Mouse (Mus musculus) embryonic facial prominence, embryonic 11.5 days (tissue): ENCODE results near the gene Cdc42bpa. TPM values are rescaled to one million over a fixed set of nuclear protein-coding genes. Genes with fewer than 3 reads are reported as not detected.

ENCODE experiments used
- ATAC-seq: fragments of 200-750 bp; cut with Nextera tagmentation; replicated peaks from 2 replicates; pipeline ENCODE4 v1.8.0; 2017; ENCODE audit warnings: low read depth; ENCODE audit not compliant: insufficient number of reproducible peaks, low FRiP score, low TSS enrichment
- DNase-seq: peaks from one replicate; pipeline ENCODE4 v3.0.0-alpha.2; 2015; ENCODE audit warnings: low spot score
- H3K27ac ChIP-seq: fragments of 300-500 bp; sonication (generic); replicated peaks from 2 replicates; pipeline ENCODE4 v1.5.1; 2014; ENCODE audit warnings: mild to moderate bottlenecking, low read depth, low read length, control low read depth
- H3K27me3 ChIP-seq: fragments of 300-500 bp; sonication (generic); 2 replicates; pipeline ENCODE4 v1.6.1; 2014; ENCODE audit warnings: mild to moderate bottlenecking, low read length, moderate library complexity, mixed read lengths; ENCODE audit not compliant: control insufficient read depth, insufficient read depth
- H3K36me3 ChIP-seq: fragments of 300-500 bp; sonication (generic); replicated peaks from 2 replicates; pipeline ENCODE4 v1.6.1; 2014; ENCODE audit warnings: low read depth, mild to moderate bottlenecking, low read length, moderate library complexity, mixed read lengths; ENCODE audit not compliant: control insufficient read depth, insufficient read depth
- H3K4me1 ChIP-seq: fragments of 300-500 bp; sonication (generic); 2 replicates; pipeline ENCODE4 v1.6.1; 2014; ENCODE audit warnings: low read length, mixed read lengths; ENCODE audit not compliant: control insufficient read depth, insufficient read depth
- H3K4me2 ChIP-seq: fragments of 300-500 bp; sonication (generic); 2 replicates; pipeline ENCODE4 v1.6.1; 2014; ENCODE audit warnings: low read depth, mild to moderate bottlenecking, control low read depth, low read length, moderate library complexity
- H3K4me3 ChIP-seq: fragments of 300-500 bp; sonication (generic); 2 replicates; pipeline ENCODE4 v1.5.1; 2014; ENCODE audit warnings: low read depth, low read length, control low read depth
- H3K9ac ChIP-seq: fragments of 300-500 bp; sonication (generic); replicated peaks from 2 replicates; pipeline ENCODE4 v1.6.1; 2014; ENCODE audit warnings: mild to moderate bottlenecking, control low read depth, low read length
- H3K9me3 ChIP-seq: fragments of 300-500 bp; sonication (generic); replicated peaks from 2 replicates; pipeline ENCODE4 v1.6.1; 2016; ENCODE audit warnings: mild to moderate bottlenecking, low read length, inconsistent platforms, mixed read lengths; ENCODE audit not compliant: control insufficient read depth
- WGBS: fragments of 180-500 bp; shearing (Covaris S2); extraction: QIAGEN DNeasy Blood & Tissue Kit; methylation state at CpG from one replicate; pipeline ENCODE4 v1.1.7; 2014; 5-methylcytosine and 5-hydroxymethylcytosine counted together
- polyA plus RNA-seq: library from polyadenylated mRNA; unstranded; fragments of >200 nt; fragmentation: Nextera tagmentation; extraction: Ambion mirVana; gene quantifications from 2 replicates; pipeline ENCODE4 v1.2.1, GENCODE M21; 2014

Cdc42bpa gene
- polyA plus RNA-seq, 1 experiment from 2014 or later, result 13.8 TPM

- no peak overlapping the region for H3K27ac ChIP-seq
- no peak overlapping the region for H3K4me2 ChIP-seq
- H3K4me3 ChIP-seq, result no peak overlapping the region
- H3K36me3 ChIP-seq, result no peaks in the 10 kb centered on the region
- H3K9ac ChIP-seq, result no peak overlapping the region
- DNase-seq (no peak), ATAC-seq (no peak)
- no peaks in the 10 kb centered on the region for H3K9me3 ChIP-seq
- WGBS, result 93% methylated on average over 2 of the region's 2 CpGs
- H3K27me3 ChIP-seq, result no peaks in the 10 kb centered on the region
- H3K4me1 ChIP-seq, result no peaks in the 10 kb centered on the region
Measured at GRCm38 (mm10) chr1:179947653-179948052, 12.6 kb upstream of the Cdc42bpa start.

GRCm38 (mm10) chr1:179951597-179951996 is 8.7 kb upstream of the Cdc42bpa start:
- DNase-seq, result no peak

DNA sequence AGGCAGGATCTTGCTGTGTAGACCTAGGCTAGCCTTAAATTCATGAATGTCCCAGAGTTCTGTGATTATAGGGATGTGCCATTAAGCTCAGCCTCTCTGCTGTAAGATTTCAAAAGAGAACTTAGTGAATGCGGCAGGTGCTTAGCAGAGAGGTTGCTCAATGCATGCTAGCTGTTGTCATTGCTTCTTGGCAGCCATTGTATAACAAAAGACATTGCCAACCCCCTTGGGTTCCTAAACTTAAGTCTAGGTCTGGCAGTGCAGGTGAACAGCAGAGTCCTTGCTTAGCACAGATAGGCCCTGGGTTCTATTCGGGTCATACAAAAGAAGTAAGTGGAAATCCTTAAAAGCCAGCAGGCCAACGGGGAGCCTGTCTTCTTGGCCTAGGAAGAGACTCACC is 7.0 kb upstream of the Cdc42bpa start:
- no peaks in the 10 kb centered on the region for H3K9me3 ChIP-seq
- H3K9ac ChIP-seq, result no peak overlapping the region
- H3K27me3 ChIP-seq, result no peaks in the 10 kb centered on the region
- DNase-seq (no peak), ATAC-seq (no peak)
- no peak overlapping the region for H3K4me2 ChIP-seq
- no peaks in the 10 kb centered on the region for H3K4me1 ChIP-seq
- no peak overlapping the region for H3K27ac ChIP-seq
- WGBS, result 76% methylated on average over 3 of the region's 3 CpGs
- no peak overlapping the region for H3K4me3 ChIP-seq
- no peaks in the 10 kb centered on the region for H3K36me3 ChIP-seq

More at GRCm38 (mm10) chr1:179951597-179951996, 8.7 kb upstream of the Cdc42bpa start:
- Histone ChIP-seq H3K4me3 (no peak overlapping the region), H3K4me1 (no peaks in the 10 kb centered on the region), H3K36me3 (no peaks in the 10 kb centered on the region), H3K9ac (no peak overlapping the region), H3K9me3 (no peaks in the 10 kb centered on the region), H3K4me2 (no peak overlapping the region), H3K27ac (no peak overlapping the region), H3K27me3 (no peaks in the 10 kb centered on the region)
- 58% methylated on average over 7 of the region's 7 CpGs for WGBS
- no peak for ATAC-seq

- WGBS, result 65% methylated on average over 3 of the region's 3 CpGs
- H3K4me3 ChIP-seq, result no peak overlapping the region
- DNase-seq, result no peak
- H3K36me3 ChIP-seq, result no peaks in the 10 kb centered on the region
- no peaks in the 10 kb centered on the region for H3K27me3 ChIP-seq
- H3K9me3 ChIP-seq, result no peaks in the 10 kb centered on the region
- H3K27ac ChIP-seq, result no peak overlapping the region
- H3K9ac ChIP-seq, result no peak overlapping the region
- no peak for ATAC-seq
- H3K4me1 ChIP-seq, result no peaks in the 10 kb centered on the region
- no peak overlapping the region for H3K4me2 ChIP-seq
Measured at GRCm38 (mm10) chr1:179957431-179957830, 2.8 kb upstream of the Cdc42bpa start.

DNA sequence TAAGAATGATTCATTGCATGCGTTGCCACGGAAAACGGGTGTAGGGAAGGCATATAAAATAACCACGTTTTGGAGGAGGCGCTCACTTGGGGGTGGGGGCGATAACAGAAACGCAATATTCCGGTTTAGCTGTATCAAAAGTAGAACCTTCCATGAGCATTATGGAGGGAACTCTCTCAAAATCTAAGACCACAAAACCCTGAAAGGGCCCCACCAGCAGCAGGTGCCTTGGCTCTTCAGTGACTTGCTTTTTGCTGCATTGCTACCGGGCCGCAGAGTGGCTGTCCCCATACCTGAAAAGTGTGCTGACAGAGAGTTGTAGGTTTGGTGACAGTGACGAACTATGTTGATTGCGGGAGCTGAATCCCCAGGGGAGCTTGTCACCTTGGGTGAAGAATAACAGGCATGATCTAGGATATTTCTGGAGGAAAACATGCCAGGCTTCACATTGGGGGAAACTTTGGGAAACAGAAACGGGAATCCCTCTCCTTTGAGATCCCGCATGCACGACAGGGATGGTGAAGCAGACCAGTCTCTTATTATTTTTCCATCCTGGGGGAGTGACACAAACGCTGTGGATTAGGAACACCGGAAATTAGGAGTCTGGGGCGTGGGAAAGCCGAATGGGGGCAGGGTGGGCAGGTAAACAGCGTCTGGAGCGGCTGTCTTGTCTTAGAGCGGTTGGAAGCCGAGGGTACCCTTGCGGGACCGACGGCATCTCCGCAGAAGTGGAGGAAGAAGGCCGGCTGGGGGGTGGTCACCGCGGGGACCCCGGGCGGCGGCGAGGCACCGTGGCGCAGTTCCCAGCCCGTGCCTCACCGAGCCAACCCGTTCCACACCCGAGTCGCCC is 1.2 kb upstream of the Cdc42bpa start:
- ATAC-seq (peak; percentile 27), DNase-seq (peak; percentile 53)
- peak overlapping the region; percentile 76 for H3K4me3 ChIP-seq
- H3K4me2 ChIP-seq, result peak overlapping the region; percentile 75
- no peaks in the 10 kb centered on the region for H3K27me3 ChIP-seq
- no peaks in the 10 kb centered on the region for H3K36me3 ChIP-seq
- H3K4me1 ChIP-seq, result no peaks in the 10 kb centered on the region
- peak overlapping the region; percentile 88 for H3K27ac ChIP-seq
- WGBS, result 3% methylated on average over 38 of the region's 41 CpGs
- peak overlapping the region; percentile 95 for H3K9ac ChIP-seq
- no peaks in the 10 kb centered on the region for H3K9me3 ChIP-seq

GRCm38 (mm10) chr1:179960543-179960876 is 238 bp downstream of the Cdc42bpa start:
- H3K4me3 ChIP-seq, result peak overlapping the region; percentile 76
- H3K36me3 ChIP-seq, result no peaks in the 10 kb centered on the region
- peak overlapping the region; percentile 88 for H3K27ac ChIP-seq
- no peak for DNase-seq
- under 1% methylated on average over 9 of the region's 9 CpGs for WGBS
- H3K4me2 ChIP-seq, result peak overlapping the region; percentile 75
- no peak for ATAC-seq
- H3K27me3 ChIP-seq, result no peaks in the 10 kb centered on the region
- no peaks in the 10 kb centered on the region for H3K9me3 ChIP-seq
- peak overlapping the region; percentile 95 for H3K9ac ChIP-seq
- no peaks in the 10 kb centered on the region for H3K4me1 ChIP-seq

- no peaks in the 10 kb centered on the region for H3K4me1 ChIP-seq
- 5% methylated on average over 16 of the region's 16 CpGs for WGBS
- H3K9ac ChIP-seq, result peak overlapping the region; percentile 4; the same call in 1 of the 2 replicates
- H3K27me3 ChIP-seq, result no peaks in the 10 kb centered on the region
- ATAC-seq (no peak), DNase-seq (no peak)
- no peak overlapping the region for H3K27ac ChIP-seq
- peak overlapping the region; percentile 31 for H3K4me2 ChIP-seq
- H3K36me3 ChIP-seq, result no peaks in the 10 kb centered on the region
- peak overlapping the region; percentile 76 for H3K4me3 ChIP-seq
- H3K9me3 ChIP-seq, result no peaks in the 10 kb centered on the region
Measured at GRCm38 (mm10) chr1:179960882-179961698, 818 bp downstream of the Cdc42bpa start.

- Histone ChIP-seq H3K27me3 (no peaks in the 10 kb centered on the region), H3K9me3 (no peaks in the 10 kb centered on the region), H3K36me3 (no peaks in the 10 kb centered on the region), H3K27ac (no peak overlapping the region), H3K4me2 (peak overlapping the region; percentile 31), H3K4me3 (peak overlapping the region; percentile 76), H3K4me1 (no peaks in the 10 kb centered on the region), H3K9ac (peak overlapping the region; percentile 34; the same call in 1 of the 2 replicates)
- ATAC-seq (no peak), DNase-seq (no peak)
- WGBS, result 44% methylated on average over 4 of the region's 4 CpGs
Measured at GRCm38 (mm10) chr1:179961777-179962176, 1.5 kb downstream of the Cdc42bpa start.
